Mouse (Mus musculus): ENCODE measurements around the gene Abca4.

DNA sequence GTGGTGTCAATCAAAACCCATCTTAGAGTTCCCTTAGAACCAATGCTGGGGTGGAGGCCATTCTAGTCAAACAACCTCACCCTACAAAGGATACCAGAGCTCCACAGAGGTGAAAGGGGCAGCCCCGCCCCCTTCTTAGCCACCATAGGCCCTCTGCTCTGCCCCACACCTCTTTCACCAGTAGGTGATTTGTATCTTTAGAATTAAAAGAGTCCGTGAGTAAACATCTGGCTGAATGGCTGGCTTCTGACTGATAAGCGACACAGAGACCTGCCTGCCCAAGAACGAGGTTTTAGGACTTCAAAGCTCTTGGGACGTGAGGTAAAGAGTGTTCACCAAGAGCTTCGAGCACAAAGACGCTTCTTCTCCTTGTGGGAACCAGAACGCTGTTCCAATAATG is 62.7 kb downstream of the Abca4 start:
- no peak for TF ChIP-seq CTCF (IDR thresholded peaks at IDR 0.05; ENCODE audit: extremely low read depth, insufficient read depth, low read length)
- TF ChIP-seq POLR2A (IDR thresholded peaks at IDR 0.05; ENCODE audit: extremely low read depth, insufficient read depth, low read length), result no peak
